Mouse (Mus musculus) limb, embryonic 14.5 days (tissue): Measurements from ENCODE around the gene Huwe1. TPM values are rescaled to one million over a fixed set of nuclear protein-coding genes. Genes with fewer than 3 reads are reported as not detected.

Experiments used
- ATAC-seq: fragments of 200-750 bp; cut with Nextera tagmentation; 2 replicates; pipeline ENCODE4 v1.8.0; 2017; ENCODE audit warnings: low read depth, moderate number of reproducible peaks, moderate TSS enrichment; ENCODE audit not compliant: low FRiP score
- DNase-seq: peaks from one replicate; pipeline ENCODE4 v3.0.0-alpha.2; 2015; ENCODE audit warnings: low spot score
- H3K27ac ChIP-seq: fragments of 300-500 bp; sonication (generic); replicated peaks from 2 replicates; pipeline ENCODE4 v1.5.1; 2014; ENCODE audit warnings: low read depth, mild to moderate bottlenecking, low read length, moderate library complexity, mixed read lengths
- H3K27me3 ChIP-seq: fragments of 300-500 bp; sonication (generic); 2 replicates; pipeline ENCODE4 v1.6.1; 2014; ENCODE audit warnings: low read length, mixed read lengths; ENCODE audit not compliant: control insufficient read depth, insufficient read depth
- H3K36me3 ChIP-seq: fragments of 300-500 bp; sonication (generic); 2 replicates; pipeline ENCODE4 v1.6.1; 2014; ENCODE audit warnings: mild to moderate bottlenecking, low read length, moderate library complexity, mixed read lengths; ENCODE audit not compliant: control insufficient read depth, insufficient read depth
- H3K4me1 ChIP-seq: fragments of 300-500 bp; sonication (generic); 2 replicates; pipeline ENCODE4 v1.6.1; 2014; ENCODE audit warnings: antibody characterized with exemption, low read length, mixed read lengths; ENCODE audit not compliant: control insufficient read depth, insufficient read depth
- H3K4me2 ChIP-seq: fragments of 300-500 bp; sonication (generic); replicated peaks from 2 replicates; pipeline ENCODE4 v1.6.1; 2014; ENCODE audit warnings: low read depth, mild to moderate bottlenecking, low read length, moderate library complexity; ENCODE audit not compliant: severe bottlenecking
- H3K4me3 ChIP-seq: fragments of 300-500 bp; sonication (generic); replicated peaks from 2 replicates; pipeline ENCODE4 v1.5.1; 2014; ENCODE audit warnings: low read length
- H3K9ac ChIP-seq: fragments of 300-500 bp; sonication (generic); 2 replicates; pipeline ENCODE4 v1.6.1; 2014; ENCODE audit warnings: mild to moderate bottlenecking, low read depth, low read length, moderate library complexity; ENCODE audit not compliant: severe bottlenecking
- H3K9me3 ChIP-seq: fragments of 300-500 bp; sonication (generic); 2 replicates; pipeline ENCODE4 v1.6.1; 2016; ENCODE audit warnings: low read length; ENCODE audit not compliant: control insufficient read depth
- POLR2A ChIP-seq: fragments of 200-500 bp; IDR thresholded peaks from 2 replicates; pipeline ENCODE4 v1.8.0; 2012; ENCODE audit warnings: inconsistent platforms, mild to moderate bottlenecking, moderate library complexity, borderline replicate concordance; ENCODE audit not compliant: insufficient read depth, insufficient read length; ENCODE audit errors: extremely low read depth
- WGBS: fragments of 180-500 bp; shearing (Covaris S2); extraction: QIAGEN DNeasy Blood & Tissue Kit; methylation state at CpG from one replicate; pipeline ENCODE4 v1.1.7; 2014; 5-methylcytosine and 5-hydroxymethylcytosine counted together
- microRNA counts: library from miRNA; unstranded; fragments of <30 nt; microRNA quantifications from one replicate; lab custom pipeline; 2016
- microRNA-seq: library from miRNA; unstranded; fragments of <30 nt; microRNA quantifications from one replicate; pipeline ENCODE4, GENCODE M21; 2016
- polyA plus RNA-seq, 2 experiments: library from polyadenylated mRNA; depleted of rRNA in 1 of 2; stranded (reverse) in 1 of 2; unstranded in 1 of 2; fragments of >200 nt; fragmentation: Nextera tagmentation in 1 of 2; extraction: Ambion mirVana in 1 of 2; gene quantifications; 2 replicates each; pipeline versions ENCODE4 v1.2.1 to v1.2.3; 2012 to 2014

Huwe1 gene
- polyA plus RNA-seq, 2 experiments, result 53.5 to 112 TPM

GRCm38 (mm10) chrX:151950231-151950630 lies 149.6 kb downstream of the Huwe1 start:
- no peaks in the 10 kb centered on the region for H3K4me1 ChIP-seq
- no peak overlapping the region for H3K4me2 ChIP-seq
- no peak overlapping the region for H3K4me3 ChIP-seq
- WGBS, result 58% methylated on average over 1 of the region's 1 CpGs
- DNase-seq (no peak), ATAC-seq (no peak)
- no peaks in the 10 kb centered on the region for H3K27me3 ChIP-seq
- no peaks in the 10 kb centered on the region for H3K36me3 ChIP-seq
- H3K9me3 ChIP-seq, result no peaks in the 10 kb centered on the region
- TF ChIP-seq POLR2A, result no peak
- H3K9ac ChIP-seq, result no peak overlapping the region
- H3K27ac ChIP-seq, result no peak overlapping the region

- TF ChIP-seq POLR2A, result no peak
- H3K4me1 ChIP-seq, result no peaks in the 10 kb centered on the region
- ATAC-seq (no peak), DNase-seq (no peak)
- H3K4me2 ChIP-seq, result no peak overlapping the region
- H3K9me3 ChIP-seq, result no peaks in the 10 kb centered on the region
- WGBS, result 82% methylated on average over 3 of the region's 3 CpGs
- no peaks in the 10 kb centered on the region for H3K27me3 ChIP-seq
- no peak overlapping the region for H3K9ac ChIP-seq
- H3K4me3 ChIP-seq, result no peak overlapping the region
- H3K27ac ChIP-seq, result no peak overlapping the region
- no peaks in the 10 kb centered on the region for H3K36me3 ChIP-seq
Observed at GRCm38 (mm10) chrX:151951181-151951580, 150.6 kb downstream of the Huwe1 start.

MicroRNAs within 50 kb of the gene (microRNA counts, 519-probe panel; counts per million panel counts)
- 3,625 counts per million, percentile 74 among the panel's probes with 10 or more counts for microRNA mmu-miR-98 (lab: Ali Mortazavi, UCI)

Small RNA genes within 50 kb of the gene (microRNA-seq; reads per million reads assigned to microRNA genes)
- not detected for gene Mir3113
- 3,677 reads per million, percentile 86 among the genes with 10 or more reads in this experiment for gene Mir98
- gene Mirlet7f-2, result 1,360 reads per million, percentile 74 among the genes with 10 or more reads in this experiment

Other genes with a start within 250 kb of the Huwe1 start
- 94.4 and 98.9 TPM in 2 replicates for gene Hsd17b10, start 201.0 kb downstream of the Huwe1 start, polyA plus RNA-seq (2012; rRNA removed)
- gene Hsd17b10, start 201.0 kb downstream of the Huwe1 start, polyA plus RNA-seq (2014; fragmentation: Nextera tagmentation; extraction: Ambion mirVana), result 222 and 235 TPM in 2 replicates
- 0.33 and 0.60 TPM in 2 replicates for gene Ribc1, start 215.5 kb downstream of the Huwe1 start, polyA plus RNA-seq (2012; rRNA removed)
- gene Ribc1, start 215.5 kb downstream of the Huwe1 start, polyA plus RNA-seq (2014; fragmentation: Nextera tagmentation; extraction: Ambion mirVana), result 1.6 and 1.8 TPM in 2 replicates
- gene Smc1a, start 215.6 kb downstream of the Huwe1 start, polyA plus RNA-seq (2012; rRNA removed), result 62.0 and 80.6 TPM in 2 replicates
- gene Smc1a, start 215.6 kb downstream of the Huwe1 start, polyA plus RNA-seq (2014; fragmentation: Nextera tagmentation; extraction: Ambion mirVana), result 91.3 and 96.3 TPM in 2 replicates